Mouse (Mus musculus): ENCODE measurements around the gene Mrnip. TPM values are rescaled to one million over a fixed set of nuclear protein-coding genes. Genes with fewer than 3 reads are reported as not detected.
A peak's percentile ranks its signal among the peaks of the same experiment; 100 is the strongest.

Mrnip gene
- polyA plus RNA-seq, 1 experiment from 2014 or later: 36.7 TPM

DNA sequence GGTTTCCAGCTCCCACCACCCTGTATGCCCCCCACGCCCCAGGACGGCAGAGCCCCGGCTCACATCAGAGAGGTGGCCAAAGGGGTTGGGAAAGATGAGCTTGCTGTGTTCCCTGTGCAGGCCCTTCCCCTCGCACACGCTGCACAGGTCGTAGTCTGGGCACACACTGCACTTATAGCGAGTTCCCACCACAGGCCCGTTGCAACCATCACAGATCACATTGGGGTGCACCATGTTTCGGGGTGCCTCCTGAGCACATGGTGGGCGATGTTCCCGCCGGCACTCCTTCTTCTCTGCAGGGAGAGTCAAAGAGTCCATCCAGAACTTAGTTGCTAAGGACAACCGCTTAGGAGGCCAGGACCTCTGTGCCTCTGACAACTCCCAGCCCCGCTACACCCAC is 33.1 kb downstream of the Mrnip start:
- H3K9ac ChIP-seq (replicated peaks): no peak overlapping the region
- no peak overlapping the region for H3K4me2 ChIP-seq
- peaks cover 33% of the 10 kb centered on the region for H3K4me1 ChIP-seq
- H3K27me3 ChIP-seq (replicated peaks): no peaks in the 10 kb centered on the region
- no peak overlapping the region for H3K27ac ChIP-seq (replicated peaks)
- no peaks in the 10 kb centered on the region for H3K9me3 ChIP-seq (replicated peaks)
- WGBS: 94% methylated on average over 14 of the region's 14 CpGs
- ATAC-seq (ENCODE audit: low FRiP score): no peak
- H3K36me3 ChIP-seq: peaks cover 55% of the 10 kb centered on the region
- H3K4me3 ChIP-seq (replicated peaks): no peak overlapping the region

DNA sequence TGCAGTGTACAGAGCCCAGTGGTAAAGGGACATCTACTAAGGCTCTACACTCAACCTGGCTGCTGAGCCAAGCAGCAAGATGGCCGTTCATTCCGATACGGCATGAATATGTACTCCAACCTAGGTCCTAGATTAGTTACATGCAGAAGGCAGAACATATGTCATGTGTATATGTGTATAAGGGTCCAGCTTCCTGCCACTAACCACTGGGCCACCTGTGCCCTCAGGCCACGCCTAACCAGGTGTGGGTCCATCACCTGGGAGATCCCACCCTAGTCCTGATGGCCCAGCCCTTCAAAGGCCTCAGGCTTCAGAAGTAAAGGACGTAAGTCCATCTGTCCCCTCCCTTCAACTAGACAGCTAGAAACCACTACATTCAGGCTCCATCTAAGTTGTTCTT is 33.8 kb downstream of the Mrnip start:
- Histone ChIP-seq H3K4me3 (replicated peaks) (no peak overlapping the region), H3K9me3 (replicated peaks) (no peaks in the 10 kb centered on the region), H3K27ac (replicated peaks) (no peak overlapping the region), H3K36me3 (peaks cover 48% of the 10 kb centered on the region), H3K4me2 (no peak overlapping the region), H3K27me3 (replicated peaks) (no peaks in the 10 kb centered on the region), H3K9ac (replicated peaks) (no peak overlapping the region), H3K4me1 (peaks cover 33% of the 10 kb centered on the region)
- WGBS: 94% methylated on average over 5 of the region's 5 CpGs
- ATAC-seq (ENCODE audit: low FRiP score): no peak

DNA sequence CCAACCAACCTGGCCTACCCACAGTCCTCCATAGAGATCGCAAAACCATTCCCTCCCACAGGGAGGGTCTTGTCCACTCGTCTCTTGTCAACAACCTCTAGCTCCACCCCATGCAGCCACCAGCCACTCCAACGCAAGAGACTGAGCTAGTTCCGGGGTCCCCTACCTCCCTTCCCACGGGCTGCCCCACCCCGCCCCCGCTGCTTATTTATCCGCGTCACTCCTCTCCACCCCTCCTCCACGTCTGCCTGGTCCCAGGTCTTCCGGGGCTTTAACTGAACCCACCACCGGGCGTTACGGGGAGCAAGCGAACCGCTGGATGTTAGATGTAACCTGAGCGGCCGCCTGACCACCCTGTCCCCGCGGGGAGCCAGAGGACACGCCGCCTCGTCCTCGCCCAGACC is 35.9 kb downstream of the Mrnip start:
- under 1% methylated on average over 24 of the region's 24 CpGs for WGBS

DNA sequence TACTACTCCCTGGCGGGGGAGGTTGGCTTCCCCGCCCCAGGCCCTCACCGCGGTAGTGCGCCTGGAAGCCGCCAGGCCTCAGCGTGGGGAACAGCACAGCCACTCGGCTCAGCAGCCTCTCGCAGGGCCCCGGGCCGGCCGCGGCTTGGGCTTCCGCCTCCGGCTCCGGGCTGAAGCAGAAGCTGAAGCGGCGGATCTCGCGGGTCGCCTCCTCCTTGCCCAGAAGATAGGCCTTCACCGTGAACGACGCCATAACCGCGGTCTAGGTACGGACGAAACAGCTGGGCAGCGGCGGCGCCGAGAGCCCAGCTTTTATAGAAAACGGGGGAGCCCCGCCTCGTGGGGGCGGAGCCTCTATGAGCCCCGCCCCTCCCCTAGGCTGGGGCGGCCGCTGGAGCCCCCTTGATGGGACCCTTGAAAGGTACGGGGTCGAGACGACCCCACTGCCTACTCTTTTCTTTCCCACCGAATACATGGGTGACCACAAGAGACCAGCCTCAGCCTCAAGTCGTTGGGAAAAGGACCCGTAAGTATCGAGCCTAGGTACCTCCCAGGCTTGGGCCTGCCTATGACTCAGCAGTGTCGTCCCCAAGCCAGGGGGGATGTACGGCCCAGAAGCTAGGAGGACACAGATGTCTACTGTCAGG is 36.4 kb downstream of the Mrnip start, which contains the start of the genes Sqstm1 and Mgat4b:
Gene Sqstm1, minus strand, starts transcription at position 323 of the 647 bp plus-strand sequence.
Gene Mgat4b, plus strand, starts transcription at position 386 of the 647 bp plus-strand sequence.
- peak within 1 kb of the TSS; percentile 98 for H3K4me3 ChIP-seq (replicated peaks)
- no peaks in the 10 kb centered on the region for H3K27me3 ChIP-seq (replicated peaks)
- peak; percentile 80 for ATAC-seq (ENCODE audit: low FRiP score)
- peak within 1 kb of the TSS; percentile 75 for H3K4me2 ChIP-seq
- H3K27ac ChIP-seq (replicated peaks): peak within 1 kb of the TSS; percentile 98
- WGBS: 1% methylated on average over 42 of the region's 48 CpGs
- peaks cover 37% of the 10 kb centered on the region for H3K4me1 ChIP-seq
- H3K9ac ChIP-seq (replicated peaks): peak within 1 kb of the TSS; percentile 99
- no peaks in the 10 kb centered on the region for H3K9me3 ChIP-seq (replicated peaks)
- peaks cover 24% of the 10 kb centered on the region for H3K36me3 ChIP-seq

More for the DNA sequence above, 35.9 kb downstream of the Mrnip start:
- H3K9me3 ChIP-seq (replicated peaks): no peaks in the 10 kb centered on the region
- ATAC-seq (ENCODE audit: low FRiP score): peak; percentile 93
- H3K4me2 ChIP-seq: peak overlapping the region; percentile 75
- peak overlapping the region; percentile 99 for H3K9ac ChIP-seq (replicated peaks)
- H3K4me3 ChIP-seq (replicated peaks): peak overlapping the region; percentile 98
- H3K4me1 ChIP-seq: peaks cover 33% of the 10 kb centered on the region
- peaks cover 29% of the 10 kb centered on the region for H3K36me3 ChIP-seq
- H3K27ac ChIP-seq (replicated peaks): peak overlapping the region; percentile 98
- no peaks in the 10 kb centered on the region for H3K27me3 ChIP-seq (replicated peaks)

DNA sequence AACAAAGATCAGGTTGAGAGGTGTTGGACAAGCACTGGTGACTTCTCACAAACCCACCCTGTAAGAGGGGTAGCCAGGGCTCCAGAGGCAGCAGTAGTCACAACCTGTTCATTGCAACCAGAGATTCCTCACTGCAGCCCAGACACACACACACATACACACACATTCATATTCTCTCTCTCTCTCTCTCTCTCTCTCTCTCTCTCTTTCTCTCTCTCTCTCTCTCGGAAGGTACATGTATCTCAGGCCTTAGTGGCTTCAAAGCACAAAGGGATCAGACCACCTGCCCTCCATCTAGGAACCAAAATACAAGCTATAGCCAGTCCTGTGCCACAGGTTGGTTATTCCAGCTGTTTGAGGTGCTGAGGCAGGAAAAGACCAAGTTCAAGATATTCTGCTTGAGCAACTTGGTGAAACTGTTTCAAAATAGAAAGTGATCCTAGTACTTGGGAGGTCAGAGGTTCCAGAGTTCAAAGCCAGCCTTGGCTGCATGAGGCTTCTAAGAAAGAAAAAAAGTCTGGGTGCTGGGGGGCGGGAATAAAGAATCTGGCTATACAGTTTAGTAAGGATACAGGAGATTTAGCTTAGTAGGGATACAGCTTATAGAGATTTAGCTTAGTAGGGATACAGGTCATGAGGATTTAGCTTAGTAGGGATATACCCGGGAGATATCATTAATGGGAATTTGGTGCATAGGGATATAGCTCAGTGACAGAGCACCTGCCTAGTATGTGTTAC is 37.2 kb downstream of the Mrnip start:
- ATAC-seq (ENCODE audit: low FRiP score): no peak
- peaks cover 15% of the 10 kb centered on the region for H3K36me3 ChIP-seq
- WGBS: 93% methylated on average over 3 of the region's 3 CpGs
- H3K9me3 ChIP-seq (replicated peaks): no peaks in the 10 kb centered on the region
- peaks cover 46% of the 10 kb centered on the region for H3K4me1 ChIP-seq
- peak overlapping the region; percentile 99 for H3K9ac ChIP-seq (replicated peaks)
- H3K4me2 ChIP-seq: peak overlapping the region; percentile 75
- peak overlapping the region; percentile 98 for H3K4me3 ChIP-seq (replicated peaks)
- H3K27me3 ChIP-seq (replicated peaks): no peaks in the 10 kb centered on the region
- peak overlapping the region; percentile 98 for H3K27ac ChIP-seq (replicated peaks)

DNA sequence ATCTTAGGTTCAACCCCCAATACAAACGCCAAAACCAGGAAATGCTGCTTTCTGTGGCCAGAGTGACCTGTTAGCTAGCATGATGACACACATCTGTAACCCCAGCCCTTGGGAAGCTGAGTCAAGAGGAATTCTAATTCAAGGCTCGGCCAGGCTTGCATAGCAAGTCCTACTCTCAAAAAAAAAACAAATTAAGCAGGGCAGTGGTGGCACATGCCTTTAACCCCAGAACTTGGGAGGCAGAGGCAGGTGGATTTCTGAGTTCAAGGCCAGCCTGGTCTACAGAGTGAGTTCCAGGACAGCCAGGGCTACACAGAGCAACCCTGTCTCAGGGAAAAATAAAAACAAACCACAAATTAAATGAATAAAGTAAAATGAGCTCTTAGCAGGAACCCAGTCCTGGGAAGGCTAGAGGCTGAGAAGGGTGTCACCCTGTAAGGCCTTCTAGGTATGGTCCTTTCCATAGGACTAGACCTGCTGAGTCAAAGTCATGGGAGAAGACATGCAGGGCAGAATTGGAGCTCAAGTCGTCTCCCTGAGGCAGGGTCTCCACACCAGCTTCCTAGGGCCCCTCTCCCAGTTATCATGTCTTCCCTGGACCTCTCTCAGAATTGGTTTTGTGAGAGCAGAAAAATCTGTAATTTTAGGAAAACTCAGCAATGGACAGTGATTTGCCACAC is 38.0 kb downstream of the Mrnip start:
- Histone ChIP-seq H3K4me1 (peaks cover 46% of the 10 kb centered on the region), H3K4me2 (no peak overlapping the region), H3K9me3 (replicated peaks) (no peaks in the 10 kb centered on the region), H3K27ac (replicated peaks) (no peak overlapping the region), H3K9ac (replicated peaks) (no peak overlapping the region), H3K36me3 (peaks cover 8% of the 10 kb centered on the region), H3K4me3 (replicated peaks) (no peak overlapping the region), H3K27me3 (replicated peaks) (no peaks in the 10 kb centered on the region)
- 76% methylated on average over 3 of the region's 3 CpGs for WGBS
- ATAC-seq (ENCODE audit: low FRiP score): no peak

DNA sequence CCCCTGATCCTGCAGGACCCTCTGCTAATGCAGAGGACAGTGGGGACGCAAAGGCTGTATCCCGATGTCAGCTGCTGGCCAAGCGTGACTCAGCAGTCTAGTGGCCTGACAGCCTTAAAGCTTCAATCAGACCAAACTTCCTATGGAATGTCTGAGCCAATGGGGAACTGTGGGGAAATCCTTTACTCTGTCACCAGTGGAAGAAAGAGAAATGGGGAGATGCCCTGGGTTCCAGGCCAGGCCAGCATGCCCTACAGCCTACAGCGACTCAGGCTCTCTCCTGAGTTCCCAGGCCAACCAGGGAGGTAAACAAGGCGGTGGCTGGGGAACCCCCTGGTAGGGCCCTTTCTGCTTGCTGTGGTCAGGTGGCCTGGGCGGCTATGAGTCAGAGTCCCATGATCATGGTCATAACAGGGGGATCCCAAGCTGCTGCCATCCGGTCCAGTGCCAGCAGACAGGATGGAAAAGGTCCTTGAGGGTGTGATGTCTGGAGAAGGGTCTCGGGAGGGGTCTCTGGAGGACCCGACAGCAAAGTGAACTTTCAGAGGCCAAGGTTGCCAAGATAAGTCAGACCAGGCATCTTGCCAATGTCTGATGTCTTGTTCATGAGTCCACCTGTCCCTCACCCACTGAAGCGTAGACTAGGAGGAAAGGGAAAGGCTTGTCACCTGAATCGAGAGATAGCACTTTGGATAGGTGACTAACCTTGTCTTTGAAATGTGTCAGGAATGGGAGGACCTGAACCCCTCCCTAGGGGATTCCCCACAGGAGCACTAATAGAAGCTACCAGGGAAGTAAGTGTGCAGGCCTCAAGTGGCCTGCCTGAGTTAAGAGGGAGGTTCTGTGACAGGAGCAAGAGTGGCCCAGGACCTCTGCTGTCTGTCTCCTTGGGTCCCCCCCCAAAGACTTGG is 38.9 kb downstream of the Mrnip start:
- Histone ChIP-seq H3K27me3 (replicated peaks) (no peaks in the 10 kb centered on the region), H3K9ac (replicated peaks) (no peak overlapping the region), H3K4me1 (peaks cover 43% of the 10 kb centered on the region), H3K4me3 (replicated peaks) (no peak overlapping the region), H3K4me2 (no peak overlapping the region), H3K36me3 (no peaks in the 10 kb centered on the region), H3K27ac (replicated peaks) (no peak overlapping the region), H3K9me3 (replicated peaks) (no peaks in the 10 kb centered on the region)
- 71% methylated on average over 11 of the region's 11 CpGs for WGBS
- no peak for ATAC-seq (ENCODE audit: low FRiP score)

DNA sequence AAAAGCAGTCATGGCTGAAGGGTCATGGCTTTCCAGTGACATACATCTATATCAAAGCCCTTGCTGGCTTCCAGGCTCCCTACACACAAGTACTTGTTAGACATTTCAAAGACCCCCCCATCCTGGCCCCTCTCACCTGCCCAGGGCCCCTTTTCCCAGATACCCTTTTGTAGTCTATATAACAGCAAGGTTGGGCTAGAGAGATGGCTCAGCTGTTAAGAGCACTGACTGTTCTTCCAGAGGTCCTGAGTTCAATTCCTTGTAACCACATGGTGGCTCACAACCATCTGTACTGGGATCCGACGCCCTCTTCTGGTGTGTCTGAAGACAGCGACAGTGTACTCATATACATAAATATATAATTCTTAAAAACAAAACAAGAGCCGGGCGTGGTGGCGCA is 40.4 kb downstream of the Mrnip start:
- Histone ChIP-seq H3K36me3 (no peaks in the 10 kb centered on the region), H3K4me2 (no peak overlapping the region), H3K4me1 (peaks cover 33% of the 10 kb centered on the region), H3K27me3 (replicated peaks) (no peaks in the 10 kb centered on the region), H3K4me3 (replicated peaks) (no peak overlapping the region), H3K9ac (replicated peaks) (no peak overlapping the region), H3K27ac (replicated peaks) (no peak overlapping the region), H3K9me3 (replicated peaks) (no peaks in the 10 kb centered on the region)
- ATAC-seq (ENCODE audit: low FRiP score): no peak
- 92% methylated on average over 6 of the region's 6 CpGs for WGBS

DNA sequence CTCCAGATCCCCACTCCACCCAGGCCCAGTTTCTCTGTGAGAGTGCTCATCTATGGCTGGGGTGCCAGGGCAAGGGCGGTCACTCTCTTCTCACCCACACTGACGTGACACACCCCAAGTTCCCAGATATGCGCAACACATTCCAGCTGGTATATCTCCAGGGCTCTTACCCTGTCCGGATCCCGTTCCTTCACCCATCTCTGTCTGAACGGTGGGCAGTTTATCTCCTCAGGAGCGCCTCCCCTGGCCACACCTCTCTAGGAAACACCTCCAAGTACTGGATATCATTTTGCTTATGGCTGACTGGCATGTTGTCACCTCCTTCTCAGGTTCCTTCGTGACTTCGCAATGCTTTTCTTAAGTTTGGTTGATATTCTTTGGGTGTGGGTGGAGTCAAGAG is 41.4 kb downstream of the Mrnip start:
- no peak for ATAC-seq (ENCODE audit: low FRiP score)
- Histone ChIP-seq H3K4me2 (peak overlapping the region; percentile 35), H3K36me3 (no peaks in the 10 kb centered on the region), H3K9ac (replicated peaks) (0 out of 2 replicates have a peak overlapping the region, but pooled peaks have one; percentile 21), H3K4me1 (peaks cover 32% of the 10 kb centered on the region), H3K9me3 (replicated peaks) (no peaks in the 10 kb centered on the region), H3K27ac (replicated peaks) (peak overlapping the region; percentile 48; the same call in 1 of the 2 replicates), H3K27me3 (replicated peaks) (no peaks in the 10 kb centered on the region), H3K4me3 (replicated peaks) (no peak overlapping the region)
- WGBS: 27% methylated on average over 9 of the region's 9 CpGs

DNA sequence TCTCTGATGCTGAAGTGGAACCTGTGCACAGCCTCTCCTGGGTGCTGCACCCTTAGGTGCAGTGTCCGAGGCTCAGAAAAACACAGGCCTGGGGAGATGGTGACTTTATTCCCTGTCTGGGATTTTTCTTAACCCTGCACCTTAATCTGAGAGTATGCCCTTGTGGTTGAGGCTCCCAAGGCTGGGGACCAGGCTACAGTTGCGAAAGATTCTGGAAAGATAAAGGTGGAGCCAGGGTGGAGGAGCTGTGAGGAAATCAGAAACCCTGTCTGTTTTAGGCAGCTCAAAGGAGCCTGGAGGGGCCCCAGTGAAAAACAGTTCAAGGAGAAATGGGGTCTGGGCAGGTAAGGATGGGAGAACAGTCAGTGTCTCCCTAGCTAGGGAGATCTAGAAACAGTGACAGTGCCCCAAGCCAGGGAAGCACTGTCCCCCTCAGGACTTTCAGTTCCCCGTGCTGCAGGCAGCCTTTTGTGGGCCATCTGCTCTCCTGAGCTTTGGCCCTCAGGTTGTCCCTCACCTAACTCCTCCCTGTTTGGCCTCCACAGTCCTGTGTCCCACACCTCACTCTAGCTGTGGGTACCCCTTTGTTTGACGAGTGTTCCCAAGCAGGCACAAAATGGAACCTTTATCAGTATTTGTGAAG is 42.6 kb downstream of the Mrnip start:
- Histone ChIP-seq H3K4me2 (no peak overlapping the region), H3K9me3 (replicated peaks) (no peaks in the 10 kb centered on the region), H3K4me3 (replicated peaks) (no peak overlapping the region), H3K27ac (replicated peaks) (no peak overlapping the region), H3K36me3 (no peaks in the 10 kb centered on the region), H3K9ac (replicated peaks) (no peak overlapping the region), H3K4me1 (peaks cover 22% of the 10 kb centered on the region), H3K27me3 (replicated peaks) (no peaks in the 10 kb centered on the region)
- WGBS: 84% methylated on average over 4 of the region's 4 CpGs
- ATAC-seq (ENCODE audit: low FRiP score): no peak
